18 mouse cellular contexts compared by ENCODE assay signal in genomic region chr9:69767421-69767820, GRCm38 (mm10). TPM values are rescaled to one million over a fixed set of nuclear protein-coding genes. Genes with fewer than 3 reads are reported as not detected.
DNase-seq lines count a peak whose midpoint lies in the region; ATAC-seq lines count a peak whose summit lies in the region.
"Had no signal": no experiment of that assay in that cellular context is flagged by ENCODE, and none has a peak within 500 bp of the region (broad histone marks: within the 10 kb centered on the region; RNA-seq: fewer than 3 reads in every experiment).

No protein-coding gene starts in this region.

- H3K4me2 ChIP-seq in midbrain, embryonic 11.5 days, result peak overlapping the region; percentile 88
- H3K4me2 ChIP-seq: heart, embryonic 15.5 days; liver, embryonic 15.5 days had no signal

- peak overlapping the region; percentile 25 for H3K4me3 ChIP-seq in midbrain, embryonic 11.5 days (ENCODE audit: low read depth, low read length)
- H3K4me3 ChIP-seq: heart, embryonic 15.5 days; liver, embryonic 15.5 days had no signal

- H3K36me3 ChIP-seq in midbrain, embryonic 11.5 days (ENCODE audit: control insufficient read depth, insufficient read depth, low read length), result no peaks in the 10 kb centered on the region
- H3K36me3 ChIP-seq: heart, embryonic 15.5 days; liver, embryonic 15.5 days had no signal

- WGBS in midbrain, embryonic 11.5 days, result 0% methylated on average over 9 of the region's 12 CpGs

- peak; percentile 23 to 28 for DNase-seq in cerebellum, postnatal 10 days
- DNase-seq in cerebellum, postnatal 25 days, result no peak
- peak; percentile 52 for DNase-seq in thymus, postnatal 4 days
- no peak for DNase-seq in thymus, adult 18-20 months
- peak; percentile 98 for DNase-seq in midbrain, embryonic 11.5 days (ENCODE audit: low spot score, missing footprints)
- DNase-seq in retina, postnatal 1 day, result peak; percentile 32
- no peak for DNase-seq in adrenal gland, adult 2 months
- no peak for DNase-seq in kidney, postnatal 4 days
- DNase-seq: adrenal gland, postnatal 25 days; lung, postnatal 4 days had no signal

- H3K27ac ChIP-seq in midbrain, embryonic 11.5 days (ENCODE audit: low read depth, low read length), result no peak overlapping the region
- H3K27ac ChIP-seq: heart, embryonic 15.5 days; liver, embryonic 15.5 days had no signal

- peak overlapping the region; percentile 17; the same call in 1 of the 2 replicates for H3K9ac ChIP-seq in midbrain, embryonic 11.5 days (ENCODE audit: low read length)
- H3K9ac ChIP-seq: heart, embryonic 15.5 days; liver, embryonic 15.5 days had no signal

- peaks cover 66% of the 10 kb centered on the region for H3K4me1 ChIP-seq in midbrain, embryonic 11.5 days (ENCODE audit: control insufficient read depth, insufficient read depth, low read length)
- H3K4me1 ChIP-seq: liver, embryonic 15.5 days had no signal

- H3K27me3 ChIP-seq in midbrain, embryonic 11.5 days (ENCODE audit: control insufficient read depth, insufficient read depth, low read length), result peaks cover 52% of the 10 kb centered on the region

- no peaks in the 10 kb centered on the region for H3K9me3 ChIP-seq in midbrain, embryonic 11.5 days (ENCODE audit: control insufficient read depth, low read length)
- H3K9me3 ChIP-seq: heart, embryonic 15.5 days; liver, embryonic 15.5 days had no signal

- peak; percentile 31 for ATAC-seq in midbrain, embryonic 11.5 days (ENCODE audit: low FRiP score)
- ATAC-seq: intestine, embryonic 16.5 days had no signal

RNA-seq across cellular contexts. Expression of gene Foxb1, which starts 6.7 kb away (rescaled TPM):
- 6.1 and 6.5 TPM in 2 replicates for polyA plus RNA-seq in midbrain, embryonic 11.5 days (2014; fragmentation: Nextera tagmentation; extraction: Ambion mirVana)
- total RNA-seq in adrenal gland, adult 2 months (2021), result not detected
- polyA plus RNA-seq in adrenal gland, adult 2 months (2012; rRNA removed), result not detected in 2 replicates
- total RNA-seq: adrenal gland, postnatal 25 days; gastrocnemius, adult 8-10 months; left cerebral cortex, postnatal 25 days; MEL had no signal
- polyA plus RNA-seq: heart, embryonic 15.5 days; intestine, embryonic 16.5 days; liver, embryonic 15.5 days; small intestine, adult 2 months; stomach, embryonic 16.5 days had no signal

Comparison
In these comparisons a context has a peak if more than half of its experiments do, and no peak if none do; other contexts are left out.
1. DNase-seq: peak in cerebellum, postnatal 10 days (2 of 2), thymus, postnatal 4 days (single experiment), midbrain, embryonic 11.5 days (single experiment) and retina, postnatal 1 day (single experiment); none in cerebellum, postnatal 25 days (0 of 2), thymus, adult 18-20 months (0 of 2), adrenal gland, adult 2 months (single experiment) and kidney, postnatal 4 days (0 of 2).